Mouse (Mus musculus) hindbrain, embryonic 14.5 days (tissue): ENCODE results near the gene Stab2. TPM values are rescaled to one million over a fixed set of nuclear protein-coding genes. Genes with fewer than 3 reads are reported as not detected.

Experiments used
- ATAC-seq: fragments of 200-750 bp; cut with Nextera tagmentation; 2 replicates; pipeline ENCODE4 v1.8.0; 2017; ENCODE audit warnings: moderate number of reproducible peaks, mild to moderate bottlenecking, moderate TSS enrichment, moderate library complexity; ENCODE audit not compliant: low FRiP score
- DNase-seq: peaks from one replicate; pipeline ENCODE4 v3.0.0-alpha.2; 2015; ENCODE audit warnings: low spot score
- H3K27ac ChIP-seq: fragments of 300-500 bp; sonication (generic); 2 replicates; pipeline ENCODE4 v1.5.1; 2014; ENCODE audit warnings: mild to moderate bottlenecking, moderate library complexity
- H3K27me3 ChIP-seq: fragments of 300-500 bp; sonication (generic); 2 replicates; pipeline ENCODE4 v1.6.1; 2014; ENCODE audit warnings: mild to moderate bottlenecking, low read length, mixed read lengths; ENCODE audit not compliant: control insufficient read depth, insufficient read depth
- H3K36me3 ChIP-seq: fragments of 300-500 bp; sonication (generic); replicated peaks from 2 replicates; pipeline ENCODE4 v1.6.1; 2014; ENCODE audit not compliant: control insufficient read depth, insufficient read depth
- H3K4me1 ChIP-seq: fragments of 300-500 bp; sonication (generic); replicated peaks from 2 replicates; pipeline ENCODE4 v1.6.1; 2014; ENCODE audit warnings: antibody characterized with exemption, low read length, mixed read lengths; ENCODE audit not compliant: control insufficient read depth, insufficient read depth
- H3K4me2 ChIP-seq: fragments of 300-500 bp; sonication (generic); replicated peaks from 2 replicates; pipeline ENCODE4 v1.6.1; 2014; ENCODE audit warnings: mild to moderate bottlenecking, moderate library complexity
- H3K4me3 ChIP-seq: fragments of 300-500 bp; sonication (generic); replicated peaks from 2 replicates; pipeline ENCODE4 v1.5.1; 2014; ENCODE audit warnings: mild to moderate bottlenecking, low read length
- H3K9ac ChIP-seq: fragments of 300-500 bp; sonication (generic); 2 replicates; pipeline ENCODE4 v1.6.1; 2014
- H3K9me3 ChIP-seq: fragments of 300-500 bp; sonication (generic); 2 replicates; pipeline ENCODE4 v1.6.1; 2016; ENCODE audit warnings: low read length; ENCODE audit not compliant: control insufficient read depth
- WGBS: fragments of 180-500 bp; shearing (Covaris S2); extraction: QIAGEN DNeasy Blood & Tissue Kit; methylation state at CpG from one replicate; pipeline ENCODE4 v1.1.7; 2014; 5-methylcytosine and 5-hydroxymethylcytosine counted together
- polyA plus RNA-seq: library from polyadenylated mRNA; unstranded; fragments of >200 nt; fragmentation: Nextera tagmentation; extraction: Ambion mirVana; gene quantifications from 2 replicates; pipeline ENCODE4 v1.2.1, GENCODE M21; 2014

Stab2 gene
- polyA plus RNA-seq, 1 experiment from 2014 or later, result 0.17 TPM

DNA sequence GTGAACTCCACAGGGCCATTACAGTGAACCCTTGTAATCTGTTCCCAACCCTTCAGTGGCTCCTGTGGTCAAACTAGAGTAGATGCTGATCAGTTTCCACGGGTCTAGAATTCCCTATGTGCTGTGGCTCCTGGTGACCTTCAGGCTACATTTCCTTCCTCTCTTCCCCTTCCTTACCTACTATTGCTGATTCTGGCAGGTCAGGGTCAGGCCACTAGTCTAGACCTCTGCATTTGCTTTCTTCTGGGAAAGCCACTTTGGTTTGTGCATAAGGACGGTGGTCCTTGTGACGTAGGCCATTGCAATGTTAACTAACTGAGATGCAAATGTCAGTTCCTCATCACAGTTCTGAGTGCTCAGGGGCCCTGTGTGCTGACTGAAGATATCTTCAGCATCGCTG, 147.4 kb downstream of the Stab2 start:
- no peak overlapping the region for H3K27ac ChIP-seq
- no peak overlapping the region for H3K4me3 ChIP-seq
- no peak overlapping the region for H3K4me2 ChIP-seq
- 78% methylated on average over 4 of the region's 4 CpGs for WGBS
- DNase-seq (no peak), ATAC-seq (no peak)
- H3K4me1 ChIP-seq, result no peaks in the 10 kb centered on the region
- no peaks in the 10 kb centered on the region for H3K36me3 ChIP-seq
- no peak overlapping the region for H3K9ac ChIP-seq
- no peaks in the 10 kb centered on the region for H3K27me3 ChIP-seq
- no peaks in the 10 kb centered on the region for H3K9me3 ChIP-seq

DNA sequence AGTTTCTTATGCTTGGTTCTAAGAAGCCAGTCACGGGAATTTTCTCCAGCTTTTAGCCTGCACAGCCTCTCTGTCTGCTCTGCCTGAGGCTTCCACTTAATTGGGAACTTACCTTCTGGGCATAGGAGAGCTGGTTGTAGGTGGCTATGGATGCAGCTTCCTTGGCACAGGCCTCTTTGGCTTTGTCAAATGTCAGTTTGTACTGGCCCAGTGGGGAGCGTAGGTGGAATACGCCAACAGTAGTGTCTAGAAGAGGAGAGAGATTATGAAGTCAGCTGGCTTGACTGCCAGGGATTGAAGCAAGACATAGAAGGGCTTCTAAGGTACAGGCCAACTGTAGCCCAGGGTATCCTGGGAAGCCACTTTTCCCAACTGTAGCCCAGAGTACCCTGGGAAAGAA, 154.4 kb downstream of the Stab2 start:
- H3K36me3 ChIP-seq, result no peaks in the 10 kb centered on the region
- 82% methylated on average over 3 of the region's 3 CpGs for WGBS
- ATAC-seq, result no peak
- no peak overlapping the region for H3K4me2 ChIP-seq
- no peak overlapping the region for H3K27ac ChIP-seq
- no peaks in the 10 kb centered on the region for H3K9me3 ChIP-seq
- no peak overlapping the region for H3K4me3 ChIP-seq
- no peak overlapping the region for H3K9ac ChIP-seq
- H3K4me1 ChIP-seq, result no peaks in the 10 kb centered on the region
- H3K27me3 ChIP-seq, result no peaks in the 10 kb centered on the region
- no peak for DNase-seq

DNA sequence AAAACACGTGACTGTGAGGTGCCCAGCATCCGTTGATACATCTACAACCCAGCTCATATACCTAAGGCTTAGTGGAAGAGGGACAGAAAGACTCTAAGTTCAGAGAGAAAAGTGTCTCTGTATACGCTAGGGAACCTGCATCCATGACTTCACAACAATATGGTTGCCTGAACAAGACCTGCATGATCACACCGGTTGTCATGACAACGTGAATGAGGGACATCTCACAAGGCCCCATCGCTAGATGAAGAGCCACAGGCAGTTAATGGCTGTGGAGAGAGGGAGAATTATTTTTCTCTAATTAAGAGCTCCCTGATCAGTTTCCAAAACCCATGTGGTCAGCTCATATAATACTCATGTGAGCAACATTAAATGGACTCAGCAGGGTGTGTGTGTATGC, 155.7 kb downstream of the Stab2 start:
- DNase-seq, result no peak
- no peak overlapping the region for H3K4me2 ChIP-seq
- H3K9me3 ChIP-seq, result no peaks in the 10 kb centered on the region
- H3K4me3 ChIP-seq, result no peak overlapping the region
- peak; percentile 70 for ATAC-seq
- no peak overlapping the region for H3K9ac ChIP-seq
- no peaks in the 10 kb centered on the region for H3K27me3 ChIP-seq
- H3K36me3 ChIP-seq, result no peaks in the 10 kb centered on the region
- no peak overlapping the region for H3K27ac ChIP-seq
- no peaks in the 10 kb centered on the region for H3K4me1 ChIP-seq
- 74% methylated on average over 6 of the region's 6 CpGs for WGBS

DNA sequence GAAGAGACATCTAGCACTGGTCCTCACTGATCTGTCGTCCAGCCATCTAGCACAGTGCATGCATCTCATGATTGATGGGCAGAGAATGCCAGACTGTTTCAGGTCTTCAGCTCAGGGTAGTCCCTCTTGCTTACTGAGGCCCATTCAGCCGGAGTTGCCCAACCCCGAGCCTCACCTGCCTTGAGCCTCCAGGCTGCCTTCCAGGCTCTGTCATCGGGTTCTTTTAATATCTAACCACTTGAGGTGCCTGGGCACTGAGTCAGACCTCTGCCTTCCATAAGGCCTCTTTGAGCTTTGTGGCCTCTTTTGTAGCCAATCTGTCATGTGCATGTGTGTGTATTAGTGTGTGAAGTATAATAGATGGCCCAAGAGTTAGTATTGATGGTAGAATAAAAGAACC, 158.3 kb downstream of the Stab2 start:
- ATAC-seq (no peak), DNase-seq (no peak)
- 78% methylated on average over 4 of the region's 4 CpGs for WGBS
- Histone ChIP-seq H3K36me3 (no peaks in the 10 kb centered on the region), H3K9ac (no peak overlapping the region), H3K4me3 (no peak overlapping the region), H3K9me3 (no peaks in the 10 kb centered on the region), H3K27me3 (no peaks in the 10 kb centered on the region), H3K4me1 (no peaks in the 10 kb centered on the region), H3K4me2 (no peak overlapping the region), H3K27ac (no peak overlapping the region)

DNA sequence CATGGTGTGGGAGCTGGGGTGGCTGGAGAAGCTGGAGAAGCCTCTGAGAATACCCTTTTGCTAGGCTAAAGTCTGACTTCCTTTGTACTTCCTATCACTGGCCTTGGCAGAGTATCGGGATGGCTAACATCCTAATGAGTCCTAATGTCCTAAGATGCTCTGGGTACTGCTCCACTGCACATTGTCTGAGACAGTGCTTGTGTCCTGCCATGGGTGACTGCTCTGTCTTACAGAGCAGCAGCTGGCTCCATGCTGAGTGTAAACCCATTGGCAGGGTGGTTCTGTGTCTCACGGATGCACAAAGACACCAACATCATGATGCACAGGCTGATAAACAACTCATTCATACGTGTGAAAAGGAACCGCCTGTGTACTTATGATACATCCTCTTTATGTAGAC, 158.7 kb downstream of the Stab2 start:
- H3K4me1 ChIP-seq, result no peaks in the 10 kb centered on the region
- no peak overlapping the region for H3K4me2 ChIP-seq
- no peak overlapping the region for H3K9ac ChIP-seq
- DNase-seq, result no peak
- H3K9me3 ChIP-seq, result no peaks in the 10 kb centered on the region
- ATAC-seq, result no peak
- 76% methylated on average over 4 of the region's 4 CpGs for WGBS
- H3K27ac ChIP-seq, result no peak overlapping the region
- H3K4me3 ChIP-seq, result no peak overlapping the region
- no peaks in the 10 kb centered on the region for H3K36me3 ChIP-seq
- H3K27me3 ChIP-seq, result no peaks in the 10 kb centered on the region

DNA sequence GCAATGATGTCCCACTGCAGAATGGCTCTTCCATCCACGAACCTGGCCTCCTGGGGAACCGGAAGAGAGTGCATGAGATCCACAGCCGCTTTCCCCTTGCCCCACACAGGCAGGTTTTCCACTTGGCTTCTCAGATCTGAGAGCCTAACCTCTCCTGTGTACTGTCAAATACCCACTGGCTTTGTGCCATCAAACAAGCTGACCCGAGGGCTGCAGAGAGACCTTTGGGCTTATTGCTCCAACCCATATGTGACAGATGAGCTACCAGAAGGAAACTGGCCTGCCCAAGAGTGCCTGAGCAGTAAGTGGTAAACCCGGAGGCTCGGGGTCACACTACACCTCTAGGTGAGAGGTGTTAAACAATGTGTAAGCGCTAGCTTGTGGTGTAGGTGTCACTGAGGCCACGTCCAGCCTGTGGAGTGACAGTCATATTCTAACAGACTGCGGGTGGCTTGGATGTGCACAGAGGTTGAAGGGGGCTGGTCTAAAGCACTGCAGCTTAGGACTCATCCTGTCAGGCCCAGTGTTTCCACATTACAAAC, 160.8 kb downstream of the Stab2 start:
- no peak overlapping the region for H3K27ac ChIP-seq
- no peaks in the 10 kb centered on the region for H3K36me3 ChIP-seq
- no peak for ATAC-seq
- H3K27me3 ChIP-seq, result no peaks in the 10 kb centered on the region
- no peak overlapping the region for H3K4me2 ChIP-seq
- H3K9me3 ChIP-seq, result no peaks in the 10 kb centered on the region
- H3K4me3 ChIP-seq, result no peak overlapping the region
- no peak overlapping the region for H3K9ac ChIP-seq
- WGBS, result 88% methylated on average over 9 of the region's 9 CpGs
- DNase-seq, result no peak
- H3K4me1 ChIP-seq, result no peaks in the 10 kb centered on the region

DNA sequence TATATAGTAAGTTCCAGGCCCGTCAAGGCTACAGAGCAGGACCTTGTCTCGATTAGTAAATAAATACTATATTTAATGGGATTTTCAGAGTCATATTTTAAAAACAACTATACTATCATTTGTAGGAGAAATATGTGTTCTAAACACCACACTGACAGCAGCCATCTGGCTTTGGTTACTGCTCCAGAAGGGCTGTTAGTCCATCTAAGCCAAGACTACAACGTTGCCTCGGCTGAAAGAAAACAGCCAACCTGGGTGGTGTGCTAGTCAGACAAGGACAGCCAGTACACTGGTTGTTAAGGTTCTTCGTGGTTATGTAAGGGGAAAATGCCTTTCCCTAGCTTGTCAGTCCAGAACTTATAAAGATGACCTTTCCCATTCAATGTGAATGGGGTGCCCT, 165.2 kb downstream of the Stab2 start:
- Histone ChIP-seq H3K4me2 (no peak overlapping the region), H3K4me3 (no peak overlapping the region), H3K4me1 (no peaks in the 10 kb centered on the region), H3K27me3 (no peaks in the 10 kb centered on the region), H3K27ac (no peak overlapping the region), H3K9me3 (no peaks in the 10 kb centered on the region), H3K9ac (no peak overlapping the region), H3K36me3 (peaks cover 4% of the 10 kb centered on the region; the same call in 1 of the 2 replicates)
- DNase-seq (no peak), ATAC-seq (no peak)
- WGBS, result 93% methylated on average over 5 of the region's 5 CpGs

DNA sequence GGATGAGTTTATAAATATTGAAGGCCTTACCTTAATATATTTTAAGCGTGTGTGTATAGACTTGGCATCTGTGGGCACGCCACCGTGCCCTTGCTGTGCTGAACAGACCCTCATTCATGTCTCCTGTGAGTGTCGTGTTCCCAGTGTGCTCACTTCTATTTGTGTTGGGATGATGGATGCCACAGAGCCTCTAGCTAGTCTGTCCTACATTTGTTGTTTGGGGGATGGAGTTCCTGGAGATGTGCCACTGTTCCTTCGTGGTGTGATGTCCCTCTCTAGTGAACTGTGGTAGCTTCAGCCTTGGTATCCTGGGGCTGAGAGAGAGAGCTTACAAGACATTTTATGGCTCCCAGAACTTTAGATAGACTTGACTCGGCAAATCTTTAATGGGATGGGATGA, 169.0 kb downstream of the Stab2 start:
- Histone ChIP-seq H3K9ac (no peak overlapping the region), H3K4me2 (no peak overlapping the region), H3K27ac (no peak overlapping the region), H3K9me3 (no peaks in the 10 kb centered on the region), H3K27me3 (no peaks in the 10 kb centered on the region), H3K4me1 (no peaks in the 10 kb centered on the region), H3K4me3 (no peak overlapping the region), H3K36me3 (peaks cover 18% of the 10 kb centered on the region)
- no peak for ATAC-seq
- no peak for DNase-seq
- 87% methylated on average over 6 of the region's 6 CpGs for WGBS

DNA sequence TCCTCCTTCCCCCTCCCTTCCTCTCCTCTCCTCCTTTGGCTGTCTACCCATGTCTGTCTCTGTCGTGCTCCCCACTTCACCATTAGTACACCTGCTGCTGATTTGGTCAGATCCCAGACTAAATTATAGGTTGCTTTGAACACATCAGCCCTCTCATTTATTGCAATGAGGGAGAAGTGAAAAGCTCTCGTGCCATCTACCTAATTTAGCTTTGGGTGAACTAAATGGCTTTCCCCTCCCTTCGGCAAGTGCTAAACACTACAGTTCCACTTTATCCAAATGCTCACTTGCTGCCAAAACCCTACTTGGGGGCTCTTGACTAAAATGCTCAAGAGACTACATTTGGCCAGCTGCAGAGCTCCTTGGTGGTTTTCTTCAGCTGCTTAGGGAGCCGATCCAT, 171.0 kb downstream of the Stab2 start:
- Histone ChIP-seq H3K36me3 (peaks cover 23% of the 10 kb centered on the region), H3K9ac (no peak overlapping the region), H3K4me1 (no peaks in the 10 kb centered on the region), H3K4me3 (no peak overlapping the region), H3K4me2 (no peak overlapping the region), H3K27ac (no peak overlapping the region), H3K9me3 (no peaks in the 10 kb centered on the region), H3K27me3 (no peaks in the 10 kb centered on the region)
- 82% methylated on average over 4 of the region's 4 CpGs for WGBS
- no peak for ATAC-seq
- no peak for DNase-seq

DNA sequence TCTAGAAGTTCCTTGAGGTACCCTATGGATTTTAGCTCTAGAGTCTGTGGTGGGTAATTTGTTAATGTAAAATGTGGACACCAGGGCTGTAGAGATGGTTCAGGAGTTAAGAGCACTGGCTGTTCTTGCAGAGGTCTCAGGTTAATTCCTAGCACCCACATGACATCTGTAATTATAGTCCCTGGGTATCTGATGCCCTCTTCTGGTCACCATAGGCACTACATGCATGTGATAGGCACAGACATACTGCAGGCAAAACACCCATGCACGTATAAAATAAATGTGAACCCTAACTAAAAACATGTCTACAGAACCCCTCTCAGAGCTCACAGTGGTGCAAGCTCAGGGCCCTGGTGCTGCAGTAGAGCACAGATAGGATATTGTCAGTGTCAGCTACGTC, 178.3 kb downstream of the Stab2 start:
- no peak for DNase-seq
- Histone ChIP-seq H3K4me3 (no peak overlapping the region), H3K4me2 (no peak overlapping the region), H3K4me1 (no peaks in the 10 kb centered on the region), H3K36me3 (peaks cover 22% of the 10 kb centered on the region), H3K9me3 (no peaks in the 10 kb centered on the region), H3K27me3 (no peaks in the 10 kb centered on the region), H3K27ac (no peak overlapping the region), H3K9ac (no peak overlapping the region)
- ATAC-seq, result no peak
- WGBS, result 89% methylated on average over 2 of the region's 2 CpGs
